In the genomic region with DNA sequence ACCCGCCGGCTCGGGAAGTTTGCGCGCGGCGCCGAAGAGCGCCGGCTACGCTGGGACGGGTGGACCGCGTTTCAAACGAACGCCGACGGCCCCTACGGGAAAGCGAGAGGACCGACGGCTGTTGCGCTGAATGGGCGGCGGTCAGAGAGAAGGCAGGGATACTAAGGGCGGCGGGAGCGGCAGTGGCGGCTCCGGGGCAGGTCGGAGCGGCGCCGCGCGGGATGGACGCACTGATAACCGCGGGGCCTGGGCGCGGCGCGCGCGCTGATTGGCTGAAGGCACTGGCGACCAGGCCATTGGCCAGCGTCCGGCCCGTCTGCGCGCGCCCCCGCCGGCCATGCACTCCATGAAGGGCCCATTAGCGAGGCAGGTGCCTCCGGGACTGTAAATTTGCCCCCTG, we compare ENCODE assay signal across 9 mouse cellular contexts. TPM values are rescaled to one million over a fixed set of nuclear protein-coding genes. Genes with fewer than 3 reads are reported as not detected.
DNase-seq lines count a peak whose midpoint lies in the region; ATAC-seq and TF ChIP-seq lines count a peak whose summit lies in the region.
"Had no signal": no experiment of that assay in that cellular context is flagged by ENCODE, and none has a peak within 500 bp of the region (broad histone marks: within the 10 kb centered on the region; RNA-seq: fewer than 3 reads in every experiment).

Nkx6-2 (minus strand) TSS at position 203 of the 400 bp plus-strand sequence.

- peaks cover 11% of the 10 kb centered on the region for H3K36me3 ChIP-seq in lung, embryonic 16.5 days (ENCODE audit: control insufficient read depth, insufficient read depth, low read length)
- H3K36me3 ChIP-seq in stomach, postnatal 0 days (ENCODE audit: control insufficient read depth, insufficient read depth, low read length): peaks cover 7% of the 10 kb centered on the region

- under 1% methylated on average over 53 of the region's 56 CpGs for WGBS in lung, embryonic 16.5 days
- 2% methylated on average over 55 of the region's 56 CpGs for WGBS in stomach, postnatal 0 days

- no peaks in the 10 kb centered on the region for H3K9me3 ChIP-seq in lung, embryonic 16.5 days (ENCODE audit: control insufficient read depth, low read length)
- H3K9me3 ChIP-seq in stomach, postnatal 0 days (ENCODE audit: control insufficient read depth, low read length): no peaks in the 10 kb centered on the region

- peak within 1 kb of the TSS; percentile 11 for H3K4me3 ChIP-seq in layer of hippocampus, adult 2 months
- peak within 1 kb of the TSS; percentile 42 for H3K4me3 ChIP-seq in lung, embryonic 16.5 days (ENCODE audit: low read length)
- H3K4me3 ChIP-seq in stomach, postnatal 0 days (ENCODE audit: low read depth, low read length): peak within 1 kb of the TSS; percentile 39

- peak in 1 of 2 experiments; percentile 24 for DNase-seq in layer of hippocampus, adult 2 months (ENCODE audit: low spot score in 2 of 2)
- no peak for DNase-seq in layer of hippocampus, postnatal 14 days (ENCODE audit: low spot score in 2 of 2)
- peak; percentile 85 for DNase-seq in embryo, embryonic 10.5 days (ENCODE audit: low spot score)
- DNase-seq in heart, adult 9 months (ENCODE audit: low spot score in 2 of 2): peak; percentile 29 to 30
- DNase-seq in kidney, postnatal 10 days: peak; percentile 73
- DNase-seq in stomach, postnatal 0 days (ENCODE audit: low spot score): peak; percentile 78
- no peak for DNase-seq in thymus, postnatal 25 days

- peak within 1 kb of the TSS; percentile 54 for H3K4me2 ChIP-seq in lung, embryonic 16.5 days (ENCODE audit: low read depth, low read length)
- H3K4me2 ChIP-seq in stomach, postnatal 0 days (replicated peaks; ENCODE audit: low read depth): peak within 1 kb of the TSS; percentile 50

- no peak for TF ChIP-seq CTCF in layer of hippocampus, adult 2 months (conservative IDR thresholded peaks at IDR 0.05)
- TF ChIP-seq CTCF in stomach, postnatal 0 days (IDR thresholded peaks at IDR 0.05; ENCODE audit: low read depth): no peak

- peak within 1 kb of the TSS; percentile 46; the same call in 1 of the 2 replicates for H3K27ac ChIP-seq in layer of hippocampus, adult 2 months
- no peak within 1 kb of the TSS for H3K27ac ChIP-seq in lung, embryonic 16.5 days (ENCODE audit: low read length)
- peak within 1 kb of the TSS; percentile 49; the same call in 1 of the 2 replicates for H3K27ac ChIP-seq in stomach, postnatal 0 days (replicated peaks)

- H3K4me1 ChIP-seq in lung, embryonic 16.5 days (replicated peaks; ENCODE audit: control insufficient read depth, insufficient read depth, low read length): peaks cover 28% of the 10 kb centered on the region
- H3K4me1 ChIP-seq in stomach, postnatal 0 days (replicated peaks; ENCODE audit: control insufficient read depth, insufficient read depth): 0 out of 2 replicates have a peak, but pooled peaks cover 2% of the 10 kb centered on the region

- TF ChIP-seq EP300 in stomach, postnatal 0 days (optimal IDR thresholded peaks at IDR 0.05): no peak

- peak; percentile 58 for ATAC-seq in lung, embryonic 16.5 days (ENCODE audit: low read depth)
- peak; percentile 70 for ATAC-seq in stomach, postnatal 0 days (ENCODE audit: low FRiP score, low TSS enrichment)
- ATAC-seq: Patski had no signal

- H3K27me3 ChIP-seq in lung, embryonic 16.5 days (ENCODE audit: control insufficient read depth, insufficient read depth, low read depth, low read length): peaks cover 97% of the 10 kb centered on the region
- H3K27me3 ChIP-seq in stomach, postnatal 0 days (ENCODE audit: control insufficient read depth, insufficient read depth, low read length): peaks cover 29% of the 10 kb centered on the region; the same call in 1 of the 2 replicates
- H3K27me3 ChIP-seq: Patski had no signal

- no peak within 1 kb of the TSS for H3K9ac ChIP-seq in lung, embryonic 16.5 days (ENCODE audit: low read length)
- H3K9ac ChIP-seq in stomach, postnatal 0 days (ENCODE audit: low read length): peak within 1 kb of the TSS; percentile 48

RNA-seq across cellular contexts. Expression of gene Nkx6-2, which starts in this region (rescaled TPM):
- total RNA-seq in layer of hippocampus, adult 2 months (2021): 1 to 10 TPM; 8.0 to 8.2 TPM
- total RNA-seq in layer of hippocampus, postnatal 14 days (2021): 1 to 10 TPM; 4.9 to 6.1 TPM
- polyA plus RNA-seq in lung, embryonic 16.5 days (2015; fragmentation: Nextera tagmentation; extraction: Ambion mirVana): 0.15 TPM in 1 of 2 replicates, not detected in the other
- 6.3 and 8.4 TPM in 2 replicates for polyA plus RNA-seq in stomach, postnatal 0 days (2015; fragmentation: Nextera tagmentation; extraction: Ambion mirVana)

Comparison
In these comparisons a context has a peak if more than half of its experiments do, and no peak if none do; other contexts are left out.
1. Peak in ATAC-seq, H3K4me3 ChIP-seq and H3K4me2 ChIP-seq in lung, embryonic 16.5 days; RNA of the gene not detected or under 1 TPM.
2. DNase-seq: peak in embryo, embryonic 10.5 days (single experiment), heart, adult 9 months (2 of 2), kidney, postnatal 10 days (single experiment) and stomach, postnatal 0 days (single experiment); none in layer of hippocampus, postnatal 14 days (0 of 2) and thymus, postnatal 25 days (single experiment).
3. Peak in every context shown above with its lines, with median percentiles within 50 percentile points of each other: H3K4me3 ChIP-seq.